In genomic region chr9:76536032-76536431, GRCm38 (mm10) we compare ENCODE assay signal across 24 mouse cellular contexts. TPM values are rescaled to one million over a fixed set of nuclear protein-coding genes. Genes with fewer than 3 reads are reported as not detected.
"Had no signal": no experiment of that assay in that cellular context is flagged by ENCODE, and none has a peak within 500 bp of the region (broad histone marks: within the 10 kb centered on the region; RNA-seq: fewer than 3 reads in every experiment).

No protein-coding gene starts in this region.

- H3K9ac ChIP-seq: kidney, embryonic 15.5 days; limb, embryonic 12.5 days; limb, embryonic 15.5 days; liver, embryonic 13.5 days; lung, embryonic 15.5 days; midbrain, embryonic 15.5 days; neural tube, embryonic 12.5 days; neural tube, embryonic 15.5 days had no signal

- H3K4me1 ChIP-seq: kidney, embryonic 15.5 days; limb, embryonic 12.5 days; limb, embryonic 15.5 days; liver, embryonic 13.5 days; lung, embryonic 15.5 days; midbrain, embryonic 10.5 days; midbrain, embryonic 15.5 days; neural tube, embryonic 12.5 days; neural tube, embryonic 15.5 days had no signal

- DNase-seq: kidney, adult 11 months; kidney, adult 8-10 months; kidney, postnatal 10 days; kidney, postnatal 36 days; left cerebral cortex, postnatal 4 days; liver, embryonic 13.5 days; lung, adult 18-20 months; lung, postnatal 10 days; lung, postnatal 36 days; right cerebral cortex, adult 18-20 months; right cerebral cortex, postnatal 25 days; thymus, adult 18-20 months; thymus, postnatal 36 days had no signal

- H3K4me2 ChIP-seq: kidney, embryonic 15.5 days; limb, embryonic 12.5 days; limb, embryonic 15.5 days; liver, embryonic 13.5 days; lung, embryonic 15.5 days; midbrain, embryonic 15.5 days; neural tube, embryonic 12.5 days; neural tube, embryonic 15.5 days had no signal

- H3K27ac ChIP-seq: kidney, embryonic 15.5 days; limb, embryonic 12.5 days; limb, embryonic 15.5 days; liver, embryonic 13.5 days; lung, embryonic 15.5 days; midbrain, embryonic 10.5 days; midbrain, embryonic 15.5 days; neural tube, embryonic 12.5 days; neural tube, embryonic 15.5 days had no signal

- H3K36me3 ChIP-seq: kidney, embryonic 15.5 days; limb, embryonic 12.5 days; limb, embryonic 15.5 days; liver, embryonic 13.5 days; lung, embryonic 15.5 days; midbrain, embryonic 10.5 days; midbrain, embryonic 15.5 days; neural tube, embryonic 12.5 days; neural tube, embryonic 15.5 days had no signal

- H3K4me3 ChIP-seq: kidney, embryonic 15.5 days; limb, embryonic 12.5 days; limb, embryonic 15.5 days; liver, embryonic 13.5 days; lung, embryonic 15.5 days; megakaryocyte, embryonic 14.5 days; midbrain, embryonic 10.5 days; midbrain, embryonic 15.5 days; neural tube, embryonic 12.5 days; neural tube, embryonic 15.5 days had no signal

- H3K9me3 ChIP-seq: kidney, embryonic 15.5 days; limb, embryonic 12.5 days; limb, embryonic 15.5 days; liver, embryonic 13.5 days; lung, embryonic 15.5 days; midbrain, embryonic 10.5 days; midbrain, embryonic 15.5 days; neural tube, embryonic 12.5 days; neural tube, embryonic 15.5 days had no signal

- ATAC-seq: midbrain, embryonic 15.5 days had no signal

- H3K27me3 ChIP-seq: kidney, embryonic 15.5 days; limb, embryonic 12.5 days; limb, embryonic 15.5 days; liver, embryonic 13.5 days; lung, embryonic 15.5 days; megakaryocyte, embryonic 14.5 days; midbrain, embryonic 15.5 days; neural tube, embryonic 12.5 days; neural tube, embryonic 15.5 days had no signal

RNA-seq across cellular contexts. Expression of gene Fam83b, which starts 30.9 kb away (rescaled TPM):
- polyA plus RNA-seq: spleen, adult 2 months; testis, adult 2 months had no signal
